Mouse (Mus musculus) cortical plate, adult 2 months (tissue): ENCODE results near the gene Prss8. TPM values are rescaled to one million over a fixed set of nuclear protein-coding genes. Genes with fewer than 3 reads are reported as not detected.

Experiments used
- H3K27ac ChIP-seq: fragments of 200-500 bp; 2 replicates; pipeline ENCODE4 v1.5.1; 2012; ENCODE audit warnings: low read length, control low read depth, inconsistent platforms; ENCODE audit not compliant: insufficient read depth
- H3K4me1 ChIP-seq: fragments of 200-500 bp; 2 replicates; pipeline ENCODE4 v1.6.1; 2011; ENCODE audit warnings: low read length; ENCODE audit not compliant: control insufficient read depth, insufficient read depth
- H3K4me3 ChIP-seq: fragments of 200-500 bp; 2 replicates; pipeline ENCODE4 v1.5.1; 2011; ENCODE audit warnings: mild to moderate bottlenecking, low read length, control low read depth; ENCODE audit not compliant: insufficient read depth
- CTCF ChIP-seq: fragments of 200-500 bp; IDR thresholded peaks from 2 replicates; pipeline ENCODE4 v1.5.1; 2011; ENCODE audit warnings: mild to moderate bottlenecking, control low read depth, low read length; ENCODE audit not compliant: insufficient read depth; ENCODE audit errors: extremely low read depth
- POLR2A ChIP-seq: fragments of 200-500 bp; IDR thresholded peaks from 2 replicates; pipeline ENCODE4 v1.6.1; 2011; ENCODE audit warnings: mild to moderate bottlenecking, low read length, control low read depth; ENCODE audit not compliant: insufficient read depth; ENCODE audit errors: extremely low read depth
- polyA plus RNA-seq: library from polyadenylated mRNA; depleted of rRNA; stranded (reverse); fragments of >200 nt; gene quantifications from 2 replicates; pipeline ENCODE4 v1.2.3, GENCODE M21; 2012; rRNA removed

Gene Prss8
- 0.08 and 0.15 TPM in 2 replicates for polyA plus RNA-seq

- Histone ChIP-seq H3K27ac (no peak within 1 kb of the TSS), H3K4me3 (no peak within 1 kb of the TSS), H3K4me1 (no peaks in the 10 kb centered on the region)
- no peak for TF ChIP-seq CTCF
- TF ChIP-seq POLR2A = no peak
Observed at GRCm38 (mm10) chr7:127929923-127930322, at the start of gene Prss8. TSS of gene Prss8 (minus strand) at chr7:127930104.

- no peak overlapping the region for H3K27ac ChIP-seq
- no peak overlapping the region for H3K4me3 ChIP-seq
- TF ChIP-seq CTCF (no peak), POLR2A (no peak)
- H3K4me1 ChIP-seq = no peaks in the 10 kb centered on the region
Observed at GRCm38 (mm10) chr7:127978856-127979255, 49.0 kb upstream of the Prss8 start.

- no peak for TF ChIP-seq POLR2A
- TF ChIP-seq CTCF = no peak
- peaks cover 2% of the 10 kb centered on the region; the same call in 1 of the 2 replicates for H3K4me1 ChIP-seq
Observed at GRCm38 (mm10) chr7:127974413-127974930, 44.6 kb upstream of the Prss8 start.

GRCm38 (mm10) chr7:127967922-127968828 lies 38.3 kb upstream of the Prss8 start:
- H3K27ac ChIP-seq = no peak overlapping the region
- H3K4me3 ChIP-seq = peak overlapping the region; percentile 89
- TF ChIP-seq CTCF (no peak), POLR2A (peak; percentile 37; the same call in 1 of the 2 replicates)
- peaks cover 5% of the 10 kb centered on the region for H3K4me1 ChIP-seq

More at GRCm38 (mm10) chr7:127974413-127974930, 44.6 kb upstream of the Prss8 start:
- H3K4me3 ChIP-seq = no peak overlapping the region
- H3K27ac ChIP-seq = no peak overlapping the region

GRCm38 (mm10) chr7:127967004-127967921 lies 37.4 kb upstream of the Prss8 start, which contains the start of gene Fus:
TSS of gene Fus (plus strand) at chr7:127967457.
- H3K4me1 ChIP-seq = peaks cover 5% of the 10 kb centered on the region
- H3K27ac ChIP-seq = peak within 1 kb of the TSS; percentile 98
- TF ChIP-seq POLR2A (peak; percentile 99), CTCF (no peak)
- peak within 1 kb of the TSS; percentile 89 for H3K4me3 ChIP-seq

- Histone ChIP-seq H3K4me1 (peaks cover 5% of the 10 kb centered on the region), H3K4me3 (peak overlapping the region; percentile 89), H3K27ac (peak overlapping the region; percentile 98)
- no peak for TF ChIP-seq POLR2A
- no peak for TF ChIP-seq CTCF
Observed at GRCm38 (mm10) chr7:127966371-127966918, 36.5 kb upstream of the Prss8 start.

GRCm38 (mm10) chr7:127959364-127959763 lies 29.5 kb upstream of the Prss8 start:
- Histone ChIP-seq H3K27ac (no peak overlapping the region), H3K4me3 (no peak overlapping the region), H3K4me1 (no peaks in the 10 kb centered on the region)
- TF ChIP-seq POLR2A = no peak
- no peak for TF ChIP-seq CTCF

GRCm38 (mm10) chr7:127952864-127953581 lies 23.1 kb upstream of the Prss8 start:
- Histone ChIP-seq H3K4me3 (no peak overlapping the region), H3K4me1 (no peaks in the 10 kb centered on the region), H3K27ac (no peak overlapping the region)
- TF ChIP-seq CTCF (no peak), POLR2A (no peak)

- Histone ChIP-seq H3K27ac (no peak within 1 kb of the TSS), H3K4me3 (no peak within 1 kb of the TSS), H3K4me1 (no peaks in the 10 kb centered on the region)
- TF ChIP-seq CTCF = no peak
- no peak for TF ChIP-seq POLR2A
Observed at GRCm38 (mm10) chr7:127946470-127947023, 16.6 kb upstream of the Prss8 start, which contains the start of gene Prss36. TSS of gene Prss36 (minus strand) at chr7:127946725.
